ENCODE assay signal across 8 mouse cellular contexts in the genomic region with DNA sequence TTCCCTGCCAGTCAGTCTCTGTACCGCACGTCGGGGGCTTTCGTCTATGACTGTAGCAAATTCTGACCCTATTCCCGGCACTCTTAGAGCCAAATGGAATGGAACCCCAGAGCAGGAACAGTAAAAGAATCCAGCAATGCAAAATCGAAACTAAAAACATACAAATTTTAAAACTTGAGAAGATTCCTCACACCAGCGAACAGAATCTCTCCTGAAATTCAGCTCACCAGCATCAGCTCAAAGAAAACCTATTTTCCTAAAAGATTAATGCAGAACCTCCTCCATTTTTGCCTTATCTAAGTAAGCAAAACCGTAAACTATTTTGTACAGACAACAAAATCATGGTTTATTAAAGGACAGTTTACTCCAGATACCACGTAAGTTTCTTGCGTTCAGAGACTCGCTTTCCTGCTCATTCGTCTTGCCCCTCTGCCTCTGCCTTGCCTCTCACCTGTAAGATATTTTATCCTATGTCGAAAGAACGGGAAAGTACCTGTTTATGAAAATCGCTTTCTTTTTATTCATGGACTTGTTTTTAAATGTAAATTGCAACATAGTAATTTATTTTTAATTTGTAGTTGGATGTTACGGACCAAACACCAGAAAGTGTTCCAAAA. TPM values are rescaled to one million over a fixed set of nuclear protein-coding genes. Genes with fewer than 3 reads are reported as not detected.
DNase-seq lines count a peak whose midpoint lies in the region; ATAC-seq and TF ChIP-seq lines count a peak whose summit lies in the region.

No protein-coding gene starts in this region.

- peak overlapping the region; percentile 98 for H3K4me2 ChIP-seq in heart, embryonic 12.5 days
- H3K4me2 ChIP-seq in forebrain, embryonic 15.5 days (replicated peaks): peak overlapping the region; percentile 77; the same call in 1 of the 2 replicates
- H3K4me2 ChIP-seq in liver, embryonic 15.5 days: peak overlapping the region; percentile 75

- H3K9me3 ChIP-seq in heart, embryonic 12.5 days (replicated peaks): no peaks in the 10 kb centered on the region
- H3K9me3 ChIP-seq in E14TG2a.4 (ENCODE audit: low read length): no peaks in the 10 kb centered on the region
- H3K9me3 ChIP-seq in forebrain, embryonic 15.5 days: no peaks in the 10 kb centered on the region
- no peaks in the 10 kb centered on the region for H3K9me3 ChIP-seq in liver, embryonic 15.5 days (replicated peaks)

- no peak for ATAC-seq in heart, embryonic 12.5 days (ENCODE audit: insufficient number of reproducible peaks, low FRiP score)
- ATAC-seq in forebrain, embryonic 15.5 days (replicated peaks): no peak
- no peak for ATAC-seq in liver, embryonic 15.5 days (ENCODE audit: insufficient read depth)

- WGBS in heart, embryonic 12.5 days: 6% methylated on average over 16 of the region's 16 CpGs
- WGBS in forebrain, embryonic 15.5 days: 5% methylated on average over 16 of the region's 16 CpGs
- 7% methylated on average over 16 of the region's 16 CpGs for WGBS in liver, embryonic 15.5 days (ENCODE audit: insufficient replicate concordance)

- peaks cover 19% of the 10 kb centered on the region; the same call in 1 of the 2 replicates for H3K4me1 ChIP-seq in heart, embryonic 12.5 days (replicated peaks)
- peaks cover 23% of the 10 kb centered on the region for H3K4me1 ChIP-seq in E14TG2a.4 (replicated peaks; ENCODE audit: low read depth, low read length)
- peaks cover 41% of the 10 kb centered on the region for H3K4me1 ChIP-seq in forebrain, embryonic 15.5 days
- peaks cover 34% of the 10 kb centered on the region for H3K4me1 ChIP-seq in liver, embryonic 15.5 days (replicated peaks)

- peaks cover 57% of the 10 kb centered on the region for H3K27me3 ChIP-seq in heart, embryonic 12.5 days (replicated peaks)
- peaks cover 91% of the 10 kb centered on the region for H3K27me3 ChIP-seq in E14TG2a.4 (ENCODE audit: insufficient read depth, low read length)
- H3K27me3 ChIP-seq in forebrain, embryonic 15.5 days: peaks cover 80% of the 10 kb centered on the region
- H3K27me3 ChIP-seq in liver, embryonic 15.5 days: peaks cover 97% of the 10 kb centered on the region

- H3K36me3 ChIP-seq in heart, embryonic 12.5 days: peaks cover 7% of the 10 kb centered on the region
- H3K36me3 ChIP-seq in E14TG2a.4 (ENCODE audit: insufficient read depth, low read length): no peaks in the 10 kb centered on the region
- H3K36me3 ChIP-seq in forebrain, embryonic 15.5 days: no peaks in the 10 kb centered on the region
- H3K36me3 ChIP-seq in liver, embryonic 15.5 days (replicated peaks): no peaks in the 10 kb centered on the region

- no peak for DNase-seq in heart, postnatal 10 days
- DNase-seq in ovary, postnatal 14 days (ENCODE audit: low spot score): no peak
- no peak for DNase-seq in cerebellum, postnatal 25 days
- no peak for DNase-seq in urinary bladder, postnatal 4 days (ENCODE audit: low spot score in 2 of 2)

- no peak for TF ChIP-seq CTCF in E14TG2a.4 (conservative IDR thresholded peaks at IDR 0.05; ENCODE audit: low read length)

- intact Hi-C loops in heart, postnatal 10 days (cut with DNase I): loop anchor here (5.0 kb wide), 3 partner anchors 208 to 793 kb away; no protein-coding TSS in a partner anchor

- peak overlapping the region; percentile 100 for H3K27ac ChIP-seq in heart, embryonic 12.5 days (ENCODE audit: poor library complexity, severe bottlenecking)
- H3K27ac ChIP-seq in forebrain, embryonic 15.5 days (replicated peaks): no peak overlapping the region
- H3K27ac ChIP-seq in liver, embryonic 15.5 days (replicated peaks): no peak overlapping the region

- H3K4me3 ChIP-seq in heart, embryonic 12.5 days: peak overlapping the region; percentile 93
- H3K4me3 ChIP-seq in E14TG2a.4 (replicated peaks; ENCODE audit: low read length): peak overlapping the region; percentile 74
- H3K4me3 ChIP-seq in forebrain, embryonic 15.5 days: peak overlapping the region; percentile 42
- peak overlapping the region; percentile 51 for H3K4me3 ChIP-seq in liver, embryonic 15.5 days (replicated peaks)

- H3K9ac ChIP-seq in heart, embryonic 12.5 days: peak overlapping the region; percentile 92
- H3K9ac ChIP-seq in forebrain, embryonic 15.5 days (replicated peaks): no peak overlapping the region
- H3K9ac ChIP-seq in liver, embryonic 15.5 days: no peak overlapping the region

RNA-seq across cellular contexts. Expression of a gene that starts 2.5 kb away (rescaled TPM):
- polyA plus RNA-seq in heart, embryonic 12.5 days (2016; fragmentation: Nextera tagmentation; extraction: Ambion mirVana): 5.4 and 6.4 TPM in 2 replicates
- 1 to 10 TPM; 7.0 to 7.8 TPM for total RNA-seq in heart, postnatal 10 days (2021)
- polyA plus RNA-seq in forebrain, embryonic 15.5 days (2015; fragmentation: Nextera tagmentation; extraction: Ambion mirVana): 1.0 and 1.2 TPM in 2 replicates
- 0.01 TPM in 1 of 2 replicates, not detected in the other for polyA plus RNA-seq in liver, embryonic 15.5 days (2015; fragmentation: Nextera tagmentation; extraction: Ambion mirVana)

Comparison
In these comparisons a context has a peak if more than half of its experiments do, and no peak if none do; other contexts are left out.
1. H3K4me3 ChIP-seq: peak in every context shown above with its lines; median percentile 93 in heart, embryonic 12.5 days; 74 in E14TG2a.4; 51 in liver, embryonic 15.5 days; 42 in forebrain, embryonic 15.5 days.